Mouse (Mus musculus): ENCODE results near the gene Cinp. TPM values are rescaled to one million over a fixed set of nuclear protein-coding genes. Genes with fewer than 3 reads are reported as not detected.

The Cinp gene
- polyA plus RNA-seq, 1 experiment = 1.1 TPM

- Histone ChIP-seq H3K9me3 (ENCODE audit: control insufficient read depth, low read length) (no peaks in the 10 kb centered on the region), H3K36me3 (ENCODE audit: control insufficient read depth) (peaks cover 17% of the 10 kb centered on the region), H3K27me3 (ENCODE audit: control insufficient read depth) (no peaks in the 10 kb centered on the region), H3K4me3 (replicated peaks) (no peak overlapping the region), H3K4me1 (ENCODE audit: control insufficient read depth) (peaks cover 2% of the 10 kb centered on the region; the same call in 1 of the 2 replicates)
- TF ChIP-seq GATA1 (IDR thresholded peaks at IDR 0.05; ENCODE audit: low read length) = no peak
- no peak for TF ChIP-seq TAL1 (IDR thresholded peaks at IDR 0.05; ENCODE audit: low read length)
Measured at GRCm38 (mm10) chr12:110903536-110903935, 14.6 kb upstream of the Cinp start.

GRCm38 (mm10) chr12:110902106-110902505, 13.2 kb upstream of the Cinp start:
- no peaks in the 10 kb centered on the region for H3K9me3 ChIP-seq (ENCODE audit: control insufficient read depth, low read length)
- no peaks in the 10 kb centered on the region for H3K4me1 ChIP-seq (ENCODE audit: control insufficient read depth)
- TF ChIP-seq GATA1 (IDR thresholded peaks at IDR 0.05; ENCODE audit: low read length) (no peak), TAL1 (IDR thresholded peaks at IDR 0.05; ENCODE audit: low read length) (no peak)
- H3K4me3 ChIP-seq (replicated peaks) = no peak overlapping the region
- peaks cover 18% of the 10 kb centered on the region for H3K36me3 ChIP-seq (ENCODE audit: control insufficient read depth)
- no peaks in the 10 kb centered on the region for H3K27me3 ChIP-seq (ENCODE audit: control insufficient read depth)

- no peaks in the 10 kb centered on the region for H3K9me3 ChIP-seq (ENCODE audit: control insufficient read depth, low read length)
- no peaks in the 10 kb centered on the region for H3K27me3 ChIP-seq (ENCODE audit: control insufficient read depth)
- peaks cover 14% of the 10 kb centered on the region for H3K36me3 ChIP-seq (ENCODE audit: control insufficient read depth)
- TF ChIP-seq GATA1 (IDR thresholded peaks at IDR 0.05; ENCODE audit: low read length) = no peak
- TF ChIP-seq TAL1 (IDR thresholded peaks at IDR 0.05; ENCODE audit: low read length) = no peak
- H3K4me1 ChIP-seq (ENCODE audit: control insufficient read depth) = peaks cover 58% of the 10 kb centered on the region
- no peak overlapping the region for H3K4me3 ChIP-seq (replicated peaks)
Measured at GRCm38 (mm10) chr12:110891887-110892286, 2.9 kb upstream of the Cinp start.

DNA sequence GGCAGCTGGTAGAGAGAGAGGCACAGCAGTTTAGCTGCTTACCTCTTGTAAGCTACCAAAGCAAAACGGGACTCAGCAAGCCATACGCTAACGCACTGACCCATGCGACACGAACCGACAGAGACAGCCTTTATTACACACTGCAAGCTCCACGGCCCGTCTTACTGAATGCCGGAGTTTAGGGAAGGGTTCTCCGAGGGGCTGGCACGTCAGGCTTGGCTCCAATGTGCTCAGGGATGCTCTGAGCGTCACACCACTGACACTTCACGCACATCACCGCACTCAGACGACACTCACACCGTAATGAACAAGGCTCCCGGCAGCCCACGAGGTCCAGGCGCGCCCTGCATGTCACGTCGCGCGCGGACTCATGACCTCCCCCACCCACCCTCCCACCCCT, 339 bp downstream of the Cinp start:
- H3K4me3 ChIP-seq (replicated peaks) = peak overlapping the region; percentile 90
- H3K36me3 ChIP-seq (ENCODE audit: control insufficient read depth) = peaks cover 32% of the 10 kb centered on the region
- TF ChIP-seq GATA1 (IDR thresholded peaks at IDR 0.05; ENCODE audit: low read length) (no peak), TAL1 (IDR thresholded peaks at IDR 0.05; ENCODE audit: low read length) (no peak)
- no peaks in the 10 kb centered on the region for H3K27me3 ChIP-seq (ENCODE audit: control insufficient read depth)
- no peaks in the 10 kb centered on the region for H3K9me3 ChIP-seq (ENCODE audit: control insufficient read depth, low read length)
- H3K4me1 ChIP-seq (ENCODE audit: control insufficient read depth) = peaks cover 74% of the 10 kb centered on the region

DNA sequence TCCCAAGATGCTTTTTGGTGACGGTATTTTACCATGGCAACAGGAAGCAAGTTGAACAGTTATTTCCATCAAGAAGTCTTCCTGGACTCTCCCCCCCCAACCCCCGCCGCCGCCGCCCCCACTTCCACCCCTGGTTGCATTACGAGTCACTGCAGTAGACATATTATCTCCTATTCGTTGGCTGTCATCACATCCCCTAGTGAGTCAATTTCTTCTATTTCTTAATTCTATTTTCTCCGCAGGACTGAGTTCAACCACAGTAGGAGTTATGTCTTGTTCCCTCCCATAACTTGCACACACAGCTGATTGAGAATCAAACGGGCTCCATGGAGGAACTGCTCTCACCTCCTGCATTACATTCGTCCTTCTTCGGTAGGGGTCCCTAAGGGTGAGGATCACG, 839 bp downstream of the Cinp start:
- TF ChIP-seq TAL1 (IDR thresholded peaks at IDR 0.05; ENCODE audit: low read length) (no peak), GATA1 (IDR thresholded peaks at IDR 0.05; ENCODE audit: low read length) (no peak)
- Histone ChIP-seq H3K36me3 (ENCODE audit: control insufficient read depth) (peaks cover 34% of the 10 kb centered on the region), H3K4me1 (ENCODE audit: control insufficient read depth) (peaks cover 71% of the 10 kb centered on the region), H3K27me3 (ENCODE audit: control insufficient read depth) (no peaks in the 10 kb centered on the region), H3K9me3 (ENCODE audit: control insufficient read depth, low read length) (no peaks in the 10 kb centered on the region), H3K4me3 (replicated peaks) (peak overlapping the region; percentile 90)

- H3K4me3 ChIP-seq (replicated peaks) = no peak overlapping the region
- H3K36me3 ChIP-seq (ENCODE audit: control insufficient read depth) = peaks cover 58% of the 10 kb centered on the region
- peaks cover 45% of the 10 kb centered on the region for H3K4me1 ChIP-seq (ENCODE audit: control insufficient read depth)
- no peak for TF ChIP-seq TAL1 (IDR thresholded peaks at IDR 0.05; ENCODE audit: low read length)
- TF ChIP-seq GATA1 (IDR thresholded peaks at IDR 0.05; ENCODE audit: low read length) = no peak
- H3K27me3 ChIP-seq (ENCODE audit: control insufficient read depth) = no peaks in the 10 kb centered on the region
- no peaks in the 10 kb centered on the region for H3K9me3 ChIP-seq (ENCODE audit: control insufficient read depth, low read length)
Measured at GRCm38 (mm10) chr12:110885251-110885650, 3.7 kb downstream of the Cinp start.

GRCm38 (mm10) chr12:110882291-110882690, 6.7 kb downstream of the Cinp start:
- H3K27me3 ChIP-seq (ENCODE audit: control insufficient read depth) = no peaks in the 10 kb centered on the region
- H3K9me3 ChIP-seq (ENCODE audit: control insufficient read depth, low read length) = no peaks in the 10 kb centered on the region
- TF ChIP-seq GATA1 (IDR thresholded peaks at IDR 0.05; ENCODE audit: low read length) = no peak
- TF ChIP-seq TAL1 (IDR thresholded peaks at IDR 0.05; ENCODE audit: low read length) = no peak
- peaks cover 21% of the 10 kb centered on the region for H3K4me1 ChIP-seq (ENCODE audit: control insufficient read depth)
- H3K36me3 ChIP-seq (ENCODE audit: control insufficient read depth) = peaks cover 80% of the 10 kb centered on the region
- no peak overlapping the region for H3K4me3 ChIP-seq (replicated peaks)

DNA sequence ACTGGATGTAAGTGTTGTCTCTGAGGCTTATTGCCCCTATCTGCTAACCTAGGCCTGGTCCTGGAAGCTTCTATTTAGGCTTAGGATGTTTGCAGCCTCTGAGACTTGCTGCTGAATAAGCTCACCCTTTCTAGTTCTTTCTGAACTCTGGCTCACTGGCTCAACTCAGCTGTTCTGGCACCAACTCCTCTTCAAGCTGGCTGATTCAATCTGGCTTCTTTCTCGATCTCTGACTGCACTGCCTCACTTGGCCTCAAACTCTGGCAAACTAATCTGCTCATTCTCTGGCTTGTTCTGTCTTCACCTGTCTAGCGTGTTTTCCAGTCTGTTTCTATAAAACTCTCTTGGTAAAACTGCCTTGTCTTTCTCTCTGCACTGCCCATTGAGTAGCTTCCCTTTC, 13.6 kb downstream of the Cinp start:
- TF ChIP-seq TAL1 (IDR thresholded peaks at IDR 0.05; ENCODE audit: low read length) (no peak), GATA1 (IDR thresholded peaks at IDR 0.05; ENCODE audit: low read length) (no peak)
- H3K4me3 ChIP-seq (replicated peaks) = no peak overlapping the region
- H3K4me1 ChIP-seq (ENCODE audit: control insufficient read depth) = peaks cover 12% of the 10 kb centered on the region
- no peaks in the 10 kb centered on the region for H3K9me3 ChIP-seq (ENCODE audit: control insufficient read depth, low read length)
- peaks cover 92% of the 10 kb centered on the region for H3K36me3 ChIP-seq (ENCODE audit: control insufficient read depth)
- H3K27me3 ChIP-seq (ENCODE audit: control insufficient read depth) = no peaks in the 10 kb centered on the region

DNA sequence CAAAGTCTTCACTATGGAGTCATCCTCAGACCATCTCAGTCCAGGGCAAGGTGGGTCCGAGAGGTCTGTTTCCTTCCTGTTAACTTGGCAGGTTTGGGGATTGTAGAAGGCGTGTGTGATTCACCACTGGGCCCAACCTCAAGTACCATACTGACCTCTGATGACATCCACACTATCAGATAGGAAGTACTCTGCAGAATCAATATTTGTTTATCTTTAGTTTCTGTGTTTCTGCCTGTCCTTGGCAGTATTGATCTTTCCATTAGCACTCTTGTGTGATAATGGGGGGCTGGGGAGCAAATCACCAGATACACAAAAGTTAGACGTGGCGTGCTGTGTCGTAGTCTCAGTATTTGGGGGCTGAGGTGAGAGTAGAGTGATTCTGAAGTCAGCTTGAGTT, 17.7 kb downstream of the Cinp start:
- no peaks in the 10 kb centered on the region for H3K27me3 ChIP-seq (ENCODE audit: control insufficient read depth)
- peaks cover 29% of the 10 kb centered on the region for H3K4me1 ChIP-seq (ENCODE audit: control insufficient read depth)
- TF ChIP-seq TAL1 (IDR thresholded peaks at IDR 0.05; ENCODE audit: low read length) (no peak), GATA1 (IDR thresholded peaks at IDR 0.05; ENCODE audit: low read length) (no peak)
- H3K36me3 ChIP-seq (ENCODE audit: control insufficient read depth) = peaks cover 80% of the 10 kb centered on the region
- H3K4me3 ChIP-seq (replicated peaks) = no peak overlapping the region
- H3K9me3 ChIP-seq (ENCODE audit: control insufficient read depth, low read length) = no peaks in the 10 kb centered on the region

- Histone ChIP-seq H3K4me3 (replicated peaks) (peak overlapping the region; percentile 31), H3K27me3 (ENCODE audit: control insufficient read depth) (no peaks in the 10 kb centered on the region), H3K9me3 (ENCODE audit: control insufficient read depth, low read length) (no peaks in the 10 kb centered on the region), H3K36me3 (ENCODE audit: control insufficient read depth) (peaks cover 73% of the 10 kb centered on the region), H3K4me1 (ENCODE audit: control insufficient read depth) (peaks cover 30% of the 10 kb centered on the region)
- TF ChIP-seq TAL1 (IDR thresholded peaks at IDR 0.05; ENCODE audit: low read length) = no peak
- peak; percentile 93 for TF ChIP-seq GATA1 (IDR thresholded peaks at IDR 0.05; ENCODE audit: low read length)
Measured at GRCm38 (mm10) chr12:110870107-110870506, 18.8 kb downstream of the Cinp start.
